ENCODE assay signal across 9 mouse cellular contexts in genomic region chr8:80772732-80773460, GRCm38 (mm10). TPM values are rescaled to one million over a fixed set of nuclear protein-coding genes. Genes with fewer than 3 reads are reported as not detected.
A peak's percentile ranks its signal among the peaks of the same experiment; 100 is the strongest.
DNase-seq lines count a peak whose midpoint lies in the region; ATAC-seq and TF ChIP-seq lines count a peak whose summit lies in the region.
"Had no signal": no experiment of that assay in that cellular context is flagged by ENCODE, and none has a peak within 500 bp of the region (broad histone marks: within the 10 kb centered on the region; RNA-seq: fewer than 3 reads in every experiment).

No protein-coding gene starts in this region.

- H3K27me3 ChIP-seq in midbrain, embryonic 14.5 days (ENCODE audit: control insufficient read depth, insufficient read depth, low read length) = no peaks in the 10 kb centered on the region
- H3K27me3 ChIP-seq in midbrain, embryonic 11.5 days (ENCODE audit: control insufficient read depth, insufficient read depth, low read length) = no peaks in the 10 kb centered on the region
- H3K27me3 ChIP-seq in intestine, embryonic 16.5 days (replicated peaks; ENCODE audit: control insufficient read depth, insufficient read depth, low read length) = no peaks in the 10 kb centered on the region
- H3K27me3 ChIP-seq in stomach, postnatal 0 days (ENCODE audit: control insufficient read depth, insufficient read depth, low read length) = no peaks in the 10 kb centered on the region

- peaks cover 16% of the 10 kb centered on the region; the same call in 1 of the 2 replicates for H3K36me3 ChIP-seq in midbrain, embryonic 14.5 days (ENCODE audit: control insufficient read depth, insufficient read depth, low read length)
- H3K36me3 ChIP-seq in midbrain, embryonic 11.5 days (ENCODE audit: control insufficient read depth, insufficient read depth, low read length) = 0 out of 2 replicates have a peak, but pooled peaks cover 2% of the 10 kb centered on the region
- H3K36me3 ChIP-seq in intestine, embryonic 16.5 days (ENCODE audit: control insufficient read depth, insufficient read depth, low read length) = peaks cover 20% of the 10 kb centered on the region
- H3K36me3 ChIP-seq in stomach, postnatal 0 days (ENCODE audit: control insufficient read depth, insufficient read depth, low read length) = peaks cover 17% of the 10 kb centered on the region

- no peak for ATAC-seq in midbrain, embryonic 14.5 days (ENCODE audit: low FRiP score, low TSS enrichment)
- no peak for ATAC-seq in midbrain, embryonic 11.5 days (ENCODE audit: low FRiP score)
- peak; percentile 82 for ATAC-seq in intestine, embryonic 16.5 days
- no peak for ATAC-seq in stomach, postnatal 0 days (ENCODE audit: low FRiP score, low TSS enrichment)
- ATAC-seq in inflammation-experienced regulatory T-cells, adult 6 months = no peak

- intact Hi-C loops in heart, postnatal 25 days (cut with DNase I) = loop anchor here (2.0 to 5.0 kb wide), 3 partner anchors 39 to 222 kb away; no protein-coding TSS in a partner anchor

- no peaks in the 10 kb centered on the region for H3K4me1 ChIP-seq in midbrain, embryonic 14.5 days (ENCODE audit: control insufficient read depth, insufficient read depth, low read length)
- no peaks in the 10 kb centered on the region for H3K4me1 ChIP-seq in midbrain, embryonic 11.5 days (ENCODE audit: control insufficient read depth, insufficient read depth, low read length)
- peaks cover 5% of the 10 kb centered on the region; the same call in 1 of the 2 replicates for H3K4me1 ChIP-seq in intestine, embryonic 16.5 days (ENCODE audit: control insufficient read depth, insufficient read depth, low read length)
- H3K4me1 ChIP-seq in stomach, postnatal 0 days (replicated peaks; ENCODE audit: control insufficient read depth, insufficient read depth) = no peaks in the 10 kb centered on the region

- no peaks in the 10 kb centered on the region for H3K9me3 ChIP-seq in midbrain, embryonic 14.5 days (ENCODE audit: control insufficient read depth, low read length)
- H3K9me3 ChIP-seq in midbrain, embryonic 11.5 days (ENCODE audit: control insufficient read depth, low read length) = no peaks in the 10 kb centered on the region
- no peaks in the 10 kb centered on the region for H3K9me3 ChIP-seq in intestine, embryonic 16.5 days (ENCODE audit: control insufficient read depth, low read length)
- H3K9me3 ChIP-seq in stomach, postnatal 0 days (ENCODE audit: control insufficient read depth, low read length) = no peaks in the 10 kb centered on the region

- H3K27ac ChIP-seq in midbrain, embryonic 14.5 days (replicated peaks; ENCODE audit: low read depth, low read length) = no peak overlapping the region
- no peak overlapping the region for H3K27ac ChIP-seq in midbrain, embryonic 11.5 days (ENCODE audit: low read depth, low read length)
- H3K27ac ChIP-seq in intestine, embryonic 16.5 days (ENCODE audit: low read length) = peak overlapping the region; percentile 66
- H3K27ac ChIP-seq in stomach, postnatal 0 days (replicated peaks) = no peak overlapping the region

- WGBS in midbrain, embryonic 14.5 days = 91% methylated on average over 4 of the region's 4 CpGs
- WGBS in midbrain, embryonic 11.5 days = 96% methylated on average over 4 of the region's 4 CpGs
- WGBS in intestine, embryonic 16.5 days = 82% methylated on average over 4 of the region's 4 CpGs
- 70% methylated on average over 4 of the region's 4 CpGs for WGBS in stomach, postnatal 0 days

- no peak overlapping the region for H3K4me2 ChIP-seq in midbrain, embryonic 14.5 days (ENCODE audit: low read length)
- H3K4me2 ChIP-seq in midbrain, embryonic 11.5 days = no peak overlapping the region
- H3K4me2 ChIP-seq in intestine, embryonic 16.5 days (ENCODE audit: low read depth, low read length) = no peak overlapping the region
- H3K4me2 ChIP-seq in stomach, postnatal 0 days (replicated peaks; ENCODE audit: low read depth) = no peak overlapping the region

- DNase-seq in heart, adult 11 months = peak; percentile 76
- no peak for DNase-seq in heart, postnatal 25 days (ENCODE audit: low spot score)
- DNase-seq in midbrain, embryonic 14.5 days = peak; percentile 59
- DNase-seq in midbrain, embryonic 11.5 days (ENCODE audit: low spot score, missing footprints) = no peak
- DNase-seq in stomach, postnatal 0 days (ENCODE audit: low spot score) = no peak
- no peak for DNase-seq in testis, postnatal 14 days (ENCODE audit: low spot score)

- H3K4me3 ChIP-seq in midbrain, embryonic 14.5 days (replicated peaks; ENCODE audit: low read depth, low read length) = no peak overlapping the region
- H3K4me3 ChIP-seq in midbrain, embryonic 11.5 days (ENCODE audit: low read depth, low read length) = no peak overlapping the region
- H3K4me3 ChIP-seq in intestine, embryonic 16.5 days (ENCODE audit: low read length) = no peak overlapping the region
- H3K4me3 ChIP-seq in stomach, postnatal 0 days (ENCODE audit: low read depth, low read length) = no peak overlapping the region
- H3K4me3 ChIP-seq: erythroblast, embryonic 14.5 days had no signal

- TF ChIP-seq CTCF in stomach, postnatal 0 days (IDR thresholded peaks at IDR 0.05; ENCODE audit: low read depth) = peak; percentile 81

- no peak for TF ChIP-seq EP300 in stomach, postnatal 0 days (optimal IDR thresholded peaks at IDR 0.05)

- H3K9ac ChIP-seq in midbrain, embryonic 14.5 days (replicated peaks; ENCODE audit: low read length) = no peak overlapping the region
- H3K9ac ChIP-seq in midbrain, embryonic 11.5 days (ENCODE audit: low read length) = no peak overlapping the region
- H3K9ac ChIP-seq in intestine, embryonic 16.5 days (ENCODE audit: low read depth, low read length) = no peak overlapping the region
- no peak overlapping the region for H3K9ac ChIP-seq in stomach, postnatal 0 days (ENCODE audit: low read length)

RNA-seq across cellular contexts. Expression of gene Smarca5, which starts 33.6 kb away (rescaled TPM):
- total RNA-seq in heart, postnatal 25 days (2021) = 10 to 100 TPM; 34.5 to 43.3 TPM
- 41.6 and 75.4 TPM in 2 replicates for polyA plus RNA-seq in midbrain, embryonic 14.5 days (2014; fragmentation: Nextera tagmentation; extraction: Ambion mirVana)
- polyA plus RNA-seq in midbrain, embryonic 11.5 days (2014; fragmentation: Nextera tagmentation; extraction: Ambion mirVana) = 182 TPM in 2 replicates
- 21.0 and 41.8 TPM in 2 replicates for polyA plus RNA-seq in intestine, embryonic 16.5 days (2015; fragmentation: Nextera tagmentation; extraction: Ambion mirVana)
- polyA plus RNA-seq in stomach, postnatal 0 days (2015; fragmentation: Nextera tagmentation; extraction: Ambion mirVana) = 25.6 and 28.3 TPM in 2 replicates
- 10 to 100 TPM; 28.9 to 32.8 (median 29.4) TPM for polyA plus RNA-seq in inflammation-experienced regulatory T-cells, adult 6 months (2017; shearing (Covaris generic))

Comparison
In these comparisons a context has a peak if more than half of its experiments do, and no peak if none do; other contexts are left out.
1. DNase-seq: peak in heart, adult 11 months (single experiment) and midbrain, embryonic 14.5 days (single experiment); none in heart, postnatal 25 days (single experiment), midbrain, embryonic 11.5 days (single experiment), stomach, postnatal 0 days (single experiment) and testis, postnatal 14 days (single experiment).